Mouse (Mus musculus) kidney, postnatal 0 days (tissue): ENCODE results near the gene Tcp11l2. TPM values are rescaled to one million over a fixed set of nuclear protein-coding genes. Genes with fewer than 3 reads are reported as not detected.

ENCODE experiments used
- ATAC-seq: fragments of 200-750 bp; cut with Nextera tagmentation; replicated peaks from 2 replicates; pipeline ENCODE4 v1.8.0; 2017; ENCODE audit warnings: low read depth, moderate number of reproducible peaks, moderate TSS enrichment, moderate library complexity; ENCODE audit not compliant: low FRiP score
- DNase-seq: peaks from one replicate; pipeline ENCODE4 v3.0.0-alpha.2; 2016; ENCODE audit warnings: low spot score
- H3K27ac ChIP-seq: fragments of 300-500 bp; sonication (generic); 2 replicates; pipeline ENCODE4 v1.5.1; 2014; ENCODE audit warnings: mild to moderate bottlenecking
- H3K27me3 ChIP-seq: fragments of 300-500 bp; sonication (generic); 2 replicates; pipeline ENCODE4 v1.6.1; 2014; ENCODE audit warnings: low read length, mixed read lengths; ENCODE audit not compliant: insufficient read depth
- H3K36me3 ChIP-seq: fragments of 300-500 bp; sonication (generic); 2 replicates; pipeline ENCODE4 v1.6.1; 2014; ENCODE audit warnings: low read length, mixed read lengths; ENCODE audit not compliant: insufficient read depth
- H3K4me1 ChIP-seq: fragments of 300-500 bp; sonication (generic); replicated peaks from 2 replicates; pipeline ENCODE4 v1.6.1; 2014; ENCODE audit warnings: antibody characterized with exemption, low read length, mixed read lengths; ENCODE audit not compliant: insufficient read depth
- H3K4me2 ChIP-seq: fragments of 300-500 bp; sonication (generic); 2 replicates; pipeline ENCODE4 v1.6.1; 2014; ENCODE audit warnings: mild to moderate bottlenecking, low read length, moderate library complexity, mixed read lengths
- H3K4me3 ChIP-seq: fragments of 300-500 bp; sonication (generic); replicated peaks from 2 replicates; pipeline ENCODE4 v1.5.1; 2014; ENCODE audit warnings: low read depth, low read length
- H3K9ac ChIP-seq: fragments of 300-500 bp; sonication (generic); 2 replicates; pipeline ENCODE4 v1.6.1; 2014; ENCODE audit warnings: low read depth, low read length
- H3K9me3 ChIP-seq: fragments of 300-500 bp; sonication (generic); replicated peaks from 2 replicates; pipeline ENCODE4 v1.6.1; 2016; ENCODE audit warnings: low read length, inconsistent platforms, mixed read lengths
- CTCF ChIP-seq: IDR thresholded peaks from 2 replicates; pipeline ENCODE4 v1.5.1; 2016; ENCODE audit warnings: antibody characterized with exemption, low read depth, mild to moderate bottlenecking, moderate library complexity
- WGBS: fragments of 180-500 bp; shearing (Covaris S2); extraction: QIAGEN DNeasy Blood & Tissue Kit; methylation state at CpG from one replicate; pipeline ENCODE4 v1.1.7; 2014; 5-methylcytosine and 5-hydroxymethylcytosine counted together
- polyA plus RNA-seq: library from polyadenylated mRNA; unstranded; fragments of >200 nt; fragmentation: Nextera tagmentation; extraction: Ambion mirVana; gene quantifications from 2 replicates; pipeline ENCODE4 v1.2.1, GENCODE M21; 2015

The Tcp11l2 gene
- polyA plus RNA-seq, 1 experiment from 2014 or later, result 27.0 TPM

- 0 out of 2 replicates have a peak, but pooled peaks cover 7% of the 10 kb centered on the region for H3K36me3 ChIP-seq
- H3K27ac ChIP-seq, result no peak overlapping the region
- TF ChIP-seq CTCF, result no peak
- H3K4me1 ChIP-seq, result no peaks in the 10 kb centered on the region
- WGBS, result 35% methylated on average over 4 of the region's 4 CpGs
- no peak overlapping the region for H3K4me2 ChIP-seq
- no peaks in the 10 kb centered on the region for H3K27me3 ChIP-seq
- H3K4me3 ChIP-seq, result no peak overlapping the region
- no peak for DNase-seq
- no peak overlapping the region for H3K9ac ChIP-seq
- H3K9me3 ChIP-seq, result no peaks in the 10 kb centered on the region
- ATAC-seq, result no peak
Measured at GRCm38 (mm10) chr10:84610324-84610723, 33.9 kb downstream of the Tcp11l2 start.

GRCm38 (mm10) chr10:84610783-84611182, 34.4 kb downstream of the Tcp11l2 start:
- Histone ChIP-seq H3K9me3 (no peaks in the 10 kb centered on the region), H3K9ac (no peak overlapping the region), H3K4me1 (no peaks in the 10 kb centered on the region), H3K27me3 (no peaks in the 10 kb centered on the region), H3K4me3 (no peak overlapping the region), H3K27ac (no peak overlapping the region), H3K4me2 (no peak overlapping the region), H3K36me3 (0 out of 2 replicates have a peak, but pooled peaks cover 5% of the 10 kb centered on the region)
- no peak for TF ChIP-seq CTCF
- WGBS, result 65% methylated on average over 3 of the region's 3 CpGs
- DNase-seq (no peak), ATAC-seq (no peak)

GRCm38 (mm10) chr10:84611664-84612063, 35.2 kb downstream of the Tcp11l2 start:
- Histone ChIP-seq H3K27ac (no peak overlapping the region), H3K36me3 (no peaks in the 10 kb centered on the region)
- TF ChIP-seq CTCF, result no peak

GRCm38 (mm10) chr10:84612281-84612680, 35.9 kb downstream of the Tcp11l2 start:
- Histone ChIP-seq H3K36me3 (no peaks in the 10 kb centered on the region), H3K4me1 (no peaks in the 10 kb centered on the region), H3K27ac (no peak overlapping the region), H3K9me3 (no peaks in the 10 kb centered on the region), H3K9ac (no peak overlapping the region), H3K27me3 (no peaks in the 10 kb centered on the region), H3K4me2 (no peak overlapping the region), H3K4me3 (no peak overlapping the region)
- WGBS, result 70% methylated on average over 2 of the region's 2 CpGs
- ATAC-seq (no peak), DNase-seq (no peak)
- no peak for TF ChIP-seq CTCF

More at GRCm38 (mm10) chr10:84611664-84612063, 35.2 kb downstream of the Tcp11l2 start:
- H3K4me2 ChIP-seq, result no peak overlapping the region
- no peak overlapping the region for H3K4me3 ChIP-seq
- DNase-seq (no peak), ATAC-seq (no peak)
- no peaks in the 10 kb centered on the region for H3K4me1 ChIP-seq
- H3K27me3 ChIP-seq, result no peaks in the 10 kb centered on the region
- H3K9ac ChIP-seq, result no peak overlapping the region
- no peaks in the 10 kb centered on the region for H3K9me3 ChIP-seq
- WGBS, result 66% methylated on average over 3 of the region's 3 CpGs

GRCm38 (mm10) chr10:84613366-84613765, 36.9 kb downstream of the Tcp11l2 start:
- Histone ChIP-seq H3K27ac (no peak overlapping the region), H3K9ac (no peak overlapping the region), H3K36me3 (no peaks in the 10 kb centered on the region), H3K9me3 (no peaks in the 10 kb centered on the region), H3K4me1 (no peaks in the 10 kb centered on the region), H3K27me3 (no peaks in the 10 kb centered on the region), H3K4me2 (no peak overlapping the region), H3K4me3 (no peak overlapping the region)
- DNase-seq, result no peak
- TF ChIP-seq CTCF, result no peak
- ATAC-seq, result no peak
- WGBS, result 85% methylated on average over 8 of the region's 8 CpGs

- no peak overlapping the region for H3K4me3 ChIP-seq
- DNase-seq (no peak), ATAC-seq (no peak)
- H3K36me3 ChIP-seq, result no peaks in the 10 kb centered on the region
- H3K27me3 ChIP-seq, result no peaks in the 10 kb centered on the region
- TF ChIP-seq CTCF, result no peak
- H3K27ac ChIP-seq, result no peak overlapping the region
- H3K9ac ChIP-seq, result no peak overlapping the region
- no peak overlapping the region for H3K4me2 ChIP-seq
- WGBS, result 65% methylated on average over 3 of the region's 3 CpGs
- H3K9me3 ChIP-seq, result no peaks in the 10 kb centered on the region
- no peaks in the 10 kb centered on the region for H3K4me1 ChIP-seq
Measured at GRCm38 (mm10) chr10:84615076-84615475, 38.6 kb downstream of the Tcp11l2 start.
